Mouse (Mus musculus) thymus, adult 18-20 months (tissue): ENCODE data around the gene Ccdc93.

Source experiments
- DNase-seq, 2 experiments: peaks; one replicate each; pipeline ENCODE4 v3.0.0; 2022; ENCODE audit warnings: mixed read lengths in 2 of 2

The Ccdc93 gene

DNA sequence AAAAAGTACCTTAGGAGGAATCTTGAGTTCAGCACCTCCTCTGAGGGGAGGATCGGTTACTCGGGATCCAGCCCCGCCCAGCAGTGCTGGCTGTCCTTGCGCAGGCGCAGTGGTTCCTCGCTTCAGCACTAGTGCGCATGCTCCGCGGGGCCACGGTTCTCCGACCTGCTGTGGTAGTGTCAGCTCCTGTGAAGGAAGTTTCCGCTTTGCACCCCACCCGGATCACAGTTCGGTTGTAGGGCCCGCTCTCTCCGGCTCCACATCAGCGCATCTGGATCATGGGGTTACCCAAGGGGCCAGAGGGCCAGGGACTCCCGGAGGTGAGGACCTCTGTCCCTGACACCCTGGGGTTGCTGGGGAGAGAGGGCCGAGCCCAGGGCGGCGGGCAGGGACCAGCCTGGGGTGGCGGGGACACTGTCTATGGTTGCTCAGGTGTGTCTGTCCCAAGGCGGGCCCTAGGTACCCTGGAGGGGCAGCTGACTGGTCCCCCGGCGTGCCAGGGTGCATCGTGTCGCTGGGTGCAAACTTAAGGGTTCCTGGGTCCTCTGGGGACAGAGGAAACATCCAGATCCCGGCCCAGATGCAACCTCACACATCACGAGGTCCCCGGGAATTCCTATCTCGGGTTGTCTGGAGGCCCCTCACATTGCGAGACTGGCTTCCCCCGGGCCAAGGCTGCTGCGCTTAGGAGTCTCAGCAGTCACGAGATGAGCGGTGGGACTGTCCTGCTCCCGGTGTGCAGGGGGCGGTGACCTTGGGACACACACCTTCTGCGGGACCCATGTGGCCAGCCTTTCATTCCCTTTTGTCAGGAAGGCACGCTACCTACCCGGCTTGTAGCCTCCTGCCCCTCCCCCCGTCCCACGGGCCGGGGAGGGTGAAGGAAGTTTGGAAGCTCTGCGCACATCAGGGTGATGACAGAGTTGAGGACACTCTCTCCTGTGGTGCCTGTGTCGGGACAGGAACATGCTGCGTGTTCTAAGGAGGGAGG, at the start of gene Ccdc93:
Ccdc93 (plus strand) TSS at position 112 of the 991 bp plus-strand sequence.
- peak; percentile 98 to 99 for DNase-seq

DNA sequence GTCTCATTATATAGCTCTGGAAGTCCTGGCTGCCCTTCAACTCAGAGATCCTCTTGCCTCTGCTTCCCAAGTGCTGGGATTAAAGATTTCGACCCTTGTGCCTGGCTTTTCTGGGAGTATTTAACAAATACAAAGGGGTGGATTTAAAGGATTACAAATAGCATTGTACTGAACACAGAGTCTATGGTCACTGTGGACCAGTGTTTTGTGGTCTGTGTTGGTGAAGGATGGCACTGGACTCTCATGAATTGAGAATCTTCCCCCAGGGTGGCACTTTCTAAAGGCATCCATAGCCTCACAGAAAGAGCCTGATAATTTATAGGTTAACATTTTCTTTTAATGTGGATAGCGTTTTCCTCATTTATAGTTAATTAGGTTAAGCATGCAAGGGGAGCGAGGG, 49.3 kb upstream of the Ccdc93 start:
- DNase-seq, result no peak

DNA sequence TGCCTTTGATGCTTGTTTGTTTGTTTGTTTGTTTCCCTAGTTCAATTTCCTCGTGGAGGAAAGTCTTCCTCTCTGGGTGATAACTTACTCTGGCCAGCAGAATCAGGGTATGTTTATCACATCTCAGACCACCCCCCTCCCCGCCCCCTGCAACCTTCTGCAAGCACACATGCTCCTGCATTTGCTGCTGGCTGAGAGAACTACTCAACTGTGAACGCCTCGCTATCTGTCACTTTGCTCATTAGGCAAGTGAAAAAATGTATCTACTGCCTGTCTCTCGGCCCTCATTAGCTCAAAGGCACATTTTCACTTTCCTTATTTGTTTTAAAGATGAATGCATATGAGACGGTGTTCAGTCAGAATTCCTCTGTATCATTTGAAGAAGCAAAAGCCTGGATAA, 42.5 kb upstream of the Ccdc93 start:
- DNase-seq, result no peak

DNA sequence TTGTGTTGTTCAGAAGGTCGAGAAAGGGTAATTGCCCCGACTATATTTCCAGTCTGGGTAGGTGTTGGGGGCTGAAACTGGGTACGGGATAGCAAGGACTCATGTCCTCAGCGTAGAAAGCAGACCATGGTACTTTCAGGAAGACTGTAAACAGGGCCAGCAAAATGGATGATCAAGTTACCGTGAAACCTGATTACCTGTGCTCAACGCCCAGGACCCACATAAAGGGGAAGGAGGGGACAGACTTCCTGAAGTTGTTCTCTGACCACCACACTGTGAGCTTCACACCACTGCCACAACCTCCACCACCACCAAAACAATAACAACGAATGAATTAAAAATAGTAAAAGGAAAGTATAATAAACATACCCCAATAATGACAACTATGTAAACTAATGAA, 42.1 kb upstream of the Ccdc93 start:
- no peak for DNase-seq

DNA sequence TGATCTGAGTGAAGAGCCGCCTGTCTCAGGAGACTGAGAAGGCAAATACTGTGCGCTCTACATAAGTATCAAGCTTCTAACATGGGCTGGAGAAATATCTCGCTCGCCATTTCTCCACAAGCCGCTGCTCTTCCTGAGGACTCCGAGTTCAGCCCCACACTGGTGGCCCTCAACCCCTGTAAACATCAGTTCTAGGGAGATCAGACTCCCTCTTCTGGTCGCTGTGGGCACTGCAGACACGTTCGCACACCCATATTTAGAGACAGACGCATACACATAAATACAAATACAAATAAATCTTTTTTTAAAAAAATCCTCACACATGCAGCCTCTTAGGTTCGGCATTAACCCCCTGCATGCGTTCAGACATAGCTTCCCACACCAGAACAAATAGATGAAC, 41.3 kb upstream of the Ccdc93 start:
- DNase-seq, result no peak

DNA sequence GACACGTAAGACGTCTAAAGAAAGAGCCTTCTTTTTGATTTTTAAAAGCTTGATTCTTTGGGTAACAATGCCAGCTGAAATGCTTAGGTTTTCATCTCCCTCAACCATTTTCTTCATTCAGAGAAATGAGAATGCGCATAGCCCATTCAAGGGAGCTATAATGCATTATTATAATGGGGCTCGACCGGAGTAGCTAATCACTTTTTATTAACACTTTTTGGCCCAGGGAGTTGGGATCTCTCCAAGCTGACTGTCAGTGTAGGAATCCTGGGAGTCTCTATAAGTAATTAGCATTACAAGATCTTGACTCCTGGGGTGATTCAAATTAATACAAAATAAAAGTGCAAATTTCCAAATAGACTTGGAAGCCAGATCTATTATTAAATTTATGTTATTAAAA, 40.8 kb upstream of the Ccdc93 start:
- DNase-seq, result no peak

DNA sequence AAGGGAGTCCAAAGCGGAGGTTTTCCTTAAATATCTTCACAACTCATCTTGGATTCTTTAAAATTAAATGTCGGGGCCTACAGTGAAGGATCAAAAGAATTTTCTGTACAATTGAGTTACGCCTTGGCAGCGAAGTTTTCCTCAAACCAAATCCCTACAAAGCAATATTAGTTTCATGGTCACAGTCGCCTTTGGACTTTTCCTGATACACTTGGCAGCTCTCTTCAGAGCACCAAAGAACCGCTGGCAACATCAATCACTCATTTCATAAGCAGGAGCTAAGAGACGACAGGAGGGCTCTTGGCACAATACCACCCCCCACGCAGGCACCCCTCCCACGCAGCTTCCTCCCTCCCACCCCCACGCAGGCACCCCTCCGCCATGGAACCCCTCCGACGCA, 40.4 kb upstream of the Ccdc93 start:
- no peak for DNase-seq

DNA sequence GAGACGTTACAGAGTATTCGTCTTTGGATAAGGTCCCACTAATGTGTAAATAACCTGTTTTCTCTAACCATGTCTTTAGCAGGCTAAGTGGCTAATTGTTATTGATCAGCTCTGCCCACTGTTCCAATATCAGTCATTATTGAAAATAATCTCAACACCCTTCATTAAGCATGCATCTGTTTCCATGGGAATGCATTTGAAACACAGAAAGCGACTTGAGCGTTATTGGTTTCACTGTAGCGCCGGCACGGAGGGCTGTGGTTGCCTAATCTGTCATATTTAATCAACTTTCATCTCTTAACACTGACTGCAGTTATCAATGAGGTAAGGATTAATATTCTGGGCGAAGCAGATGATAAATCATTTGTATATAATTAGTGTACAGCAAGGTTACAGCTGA, 40.0 kb upstream of the Ccdc93 start:
- DNase-seq, result no peak

DNA sequence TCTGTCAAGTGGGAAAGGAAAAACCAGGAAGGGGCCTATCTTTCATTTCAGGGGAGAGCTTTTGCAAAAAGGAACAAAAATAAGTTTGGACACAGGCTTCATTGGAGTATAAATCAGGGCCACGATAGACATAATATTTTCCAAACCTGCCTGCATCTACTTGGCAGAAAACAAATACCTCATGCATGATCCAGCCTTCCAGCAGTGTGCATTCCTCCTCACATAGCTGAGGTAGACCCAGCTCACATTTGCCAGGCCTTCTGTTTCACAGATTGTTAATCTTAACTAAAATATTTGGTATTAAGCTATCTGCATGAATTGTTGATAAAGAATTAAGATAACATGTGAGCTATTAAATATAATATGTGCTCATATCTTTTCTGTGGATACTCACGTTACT, 37.7 kb upstream of the Ccdc93 start:
- no peak for DNase-seq

DNA sequence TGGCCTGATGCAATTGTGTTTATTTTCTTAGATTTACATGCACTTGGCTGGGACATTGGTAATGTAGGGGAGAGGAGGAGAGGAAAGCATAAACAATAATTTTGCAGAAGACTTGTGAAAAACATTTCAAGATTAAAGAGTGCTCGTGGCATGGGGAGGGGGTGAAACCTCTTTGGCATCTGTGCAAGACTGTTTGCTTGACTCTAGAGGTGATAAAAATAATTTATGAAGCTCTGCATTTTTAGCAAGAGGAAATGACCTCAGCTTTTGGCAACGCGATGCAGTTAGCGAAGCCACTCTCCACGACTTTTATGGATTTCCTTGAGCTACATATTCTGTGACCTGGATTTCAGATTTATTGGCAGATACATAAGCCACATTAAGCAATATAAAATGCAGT, 36.1 kb upstream of the Ccdc93 start:
- no peak for DNase-seq

DNA sequence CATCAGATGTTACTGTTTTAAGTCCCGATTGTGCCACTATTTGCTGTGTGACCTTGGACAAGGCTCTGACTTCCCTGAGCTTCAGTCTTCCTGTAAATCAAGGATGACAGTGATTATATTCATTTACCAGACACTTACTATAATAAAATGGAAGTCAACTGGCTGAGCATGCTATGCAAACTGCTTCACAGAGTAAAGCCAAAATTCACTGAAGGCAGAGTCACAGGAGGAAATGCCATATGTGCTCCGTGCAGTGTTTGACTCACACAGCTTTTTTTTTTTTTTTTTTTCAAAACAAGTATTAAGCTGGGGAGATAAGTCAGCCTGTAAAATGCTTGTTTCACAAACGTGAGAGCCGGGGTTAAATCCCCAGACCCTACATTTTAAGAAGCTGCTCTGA, 34.3 kb upstream of the Ccdc93 start:
- no peak for DNase-seq

DNA sequence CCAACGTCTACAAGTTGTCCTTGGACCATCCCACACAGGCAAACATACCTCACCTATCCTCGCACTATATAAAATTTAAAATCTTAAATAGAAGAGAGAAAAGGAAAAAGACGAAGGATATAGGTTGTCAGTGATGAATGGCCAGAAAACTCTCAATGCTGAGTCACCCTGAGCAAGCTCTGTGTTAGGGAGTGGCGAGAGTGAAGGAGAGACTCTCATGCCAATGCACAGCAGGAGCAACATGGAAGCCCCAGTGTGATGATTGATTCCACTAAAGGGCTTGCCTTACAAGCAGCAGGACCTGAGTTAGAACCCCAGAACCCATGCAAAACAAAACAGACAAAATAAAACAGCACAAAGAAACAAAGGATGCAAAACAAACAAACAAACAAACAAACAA, 32.6 kb upstream of the Ccdc93 start:
- DNase-seq, result no peak

DNA sequence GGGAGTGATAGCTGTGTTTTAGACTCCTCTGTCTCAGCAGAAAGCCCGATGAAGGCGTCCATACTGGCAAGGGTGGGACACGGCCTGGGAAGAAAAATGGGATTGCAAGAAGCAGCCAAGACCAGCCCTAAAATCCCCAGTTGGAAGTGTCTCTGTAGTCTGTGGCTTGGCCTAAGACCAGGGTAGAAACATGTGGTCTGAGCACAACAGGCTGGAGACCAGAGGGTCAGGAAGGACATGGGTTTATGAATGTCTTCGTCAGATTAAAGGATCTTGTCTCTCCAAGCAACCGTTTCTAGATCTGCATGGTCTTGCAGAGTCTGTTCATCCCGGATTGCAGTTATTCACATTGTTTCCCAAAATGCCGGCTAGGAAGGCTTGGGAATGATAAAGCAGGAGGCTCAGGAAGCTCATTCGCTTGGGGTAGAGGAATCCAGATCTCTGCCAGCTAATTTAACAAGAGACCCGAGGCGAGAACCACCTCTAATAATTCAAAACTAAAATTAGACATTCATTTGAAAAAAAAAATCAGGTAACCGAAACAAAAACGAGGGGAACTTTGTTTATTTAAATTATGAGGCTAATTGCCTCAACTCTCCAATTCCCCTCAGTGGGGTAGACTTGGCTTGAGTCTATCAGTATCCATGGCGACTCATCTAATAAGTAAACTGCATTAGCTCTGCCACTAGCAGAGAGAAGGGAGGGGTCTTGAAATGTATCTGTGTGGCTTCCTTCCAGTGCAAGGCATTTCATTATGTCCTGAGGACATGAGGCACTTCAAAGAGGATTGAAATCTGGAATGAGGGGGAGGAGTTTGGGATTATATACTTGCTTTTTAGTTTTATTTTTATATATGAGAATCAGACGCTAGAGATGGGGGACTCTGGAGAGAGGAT, 31.6 kb upstream of the Ccdc93 start:
- DNase-seq, result no peak

DNA sequence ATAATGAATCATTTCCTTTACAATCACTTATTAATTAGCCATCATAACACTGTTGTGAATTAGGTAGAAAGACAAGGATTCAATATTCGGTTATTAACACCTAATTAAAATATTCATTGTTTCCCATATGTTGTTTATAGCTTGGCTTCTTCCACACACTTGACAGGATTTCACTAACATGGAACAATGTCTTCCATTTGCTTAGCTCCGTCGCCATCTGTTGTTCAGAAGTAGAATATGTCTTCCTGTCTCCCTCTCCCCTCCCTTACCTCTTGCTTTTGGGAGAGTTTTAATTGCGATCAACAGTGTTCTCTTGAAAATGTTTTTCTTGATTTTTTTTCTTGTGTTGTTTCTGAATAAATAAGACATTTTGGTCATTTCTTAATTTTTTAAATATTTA, 30.6 kb upstream of the Ccdc93 start:
- no peak for DNase-seq

DNA sequence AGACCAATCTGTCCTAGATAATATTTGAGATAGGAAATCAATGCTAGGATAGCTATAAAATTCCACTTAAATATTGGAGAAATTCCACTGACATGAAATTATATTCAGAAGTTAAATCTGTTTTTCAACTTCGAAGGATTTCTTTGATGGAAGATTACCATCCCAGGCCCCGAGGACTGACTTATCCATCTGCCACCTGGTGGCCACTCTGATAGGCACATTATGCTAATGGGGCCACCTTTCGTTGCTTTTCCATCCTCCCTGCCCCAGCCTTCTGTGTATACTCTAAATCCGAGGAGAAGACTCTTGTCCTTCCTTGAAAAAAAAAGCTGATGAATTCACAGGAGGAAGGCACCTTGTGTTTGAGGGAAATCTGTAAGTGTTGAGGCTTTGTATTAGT, 11.8 kb upstream of the Ccdc93 start:
- no peak for DNase-seq

DNA sequence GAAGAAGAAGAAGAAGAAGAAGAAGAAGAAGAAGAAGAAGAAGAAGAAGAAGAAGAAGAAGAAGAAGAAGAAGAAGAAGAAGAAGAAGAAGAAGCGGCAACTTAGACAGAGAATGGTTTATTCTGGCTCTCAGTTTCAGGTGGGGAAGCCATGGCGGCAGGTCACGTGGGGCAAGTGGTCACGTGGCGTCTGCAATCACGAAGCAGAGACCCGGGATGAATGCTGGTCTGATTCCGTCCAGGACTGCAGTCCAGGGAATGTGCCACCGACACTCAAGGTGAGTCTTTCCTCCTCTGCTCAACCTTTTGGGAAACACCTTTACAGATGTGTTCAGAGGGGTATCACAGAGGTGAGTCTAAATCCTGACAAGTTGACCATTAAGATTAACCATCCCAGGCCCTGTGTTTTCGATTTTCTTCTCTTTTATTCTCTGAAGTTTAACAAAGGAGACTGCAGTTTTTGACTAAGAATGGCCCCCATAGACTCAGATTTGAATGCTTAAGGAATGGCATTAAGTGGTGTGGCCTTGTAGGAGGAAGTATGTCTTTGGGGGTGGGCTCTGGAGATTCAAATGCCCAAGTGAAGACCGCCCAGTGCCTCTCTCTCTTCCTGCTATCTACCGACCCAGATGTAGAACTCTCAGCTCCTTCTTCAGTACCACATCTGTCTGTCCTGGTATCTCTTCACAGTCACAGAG, 11.1 kb upstream of the Ccdc93 start:
- DNase-seq, result no peak

DNA sequence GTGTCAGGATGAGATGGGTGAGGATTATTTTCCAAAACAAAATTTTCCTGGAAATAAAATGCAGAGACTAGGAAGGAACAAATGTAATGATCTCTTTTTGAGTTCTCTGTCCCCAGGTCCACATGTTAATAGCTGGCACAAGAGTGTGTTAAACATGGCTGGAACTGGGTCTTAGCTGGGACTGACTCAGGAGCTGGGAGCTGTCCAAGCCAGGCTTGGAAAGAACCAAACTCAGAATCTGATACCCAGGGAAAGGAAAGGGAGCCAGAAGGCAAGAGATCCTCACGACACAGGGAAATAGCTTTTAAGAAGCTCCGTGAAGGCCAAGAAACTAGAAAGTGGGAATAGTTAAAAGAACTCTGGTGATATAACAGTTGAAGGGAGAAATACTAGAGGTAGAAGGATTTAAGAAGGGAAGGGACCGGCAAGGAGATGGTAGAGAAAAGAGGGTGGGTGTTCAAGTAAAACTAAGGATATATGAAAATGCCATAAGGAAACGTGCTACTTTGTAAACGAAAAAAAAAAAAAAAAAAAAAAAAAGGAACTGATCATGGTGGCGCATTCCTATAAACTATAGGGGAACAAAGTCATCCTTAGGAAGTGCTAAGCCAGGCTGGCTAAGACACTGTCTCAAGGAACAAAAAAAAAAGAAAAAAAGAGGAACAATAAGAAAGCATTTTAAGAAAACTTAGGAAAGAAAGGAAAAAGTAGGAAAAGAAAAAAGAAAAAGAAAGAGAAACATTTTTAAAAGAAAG, 489 bp upstream of the Ccdc93 start:
- DNase-seq, result no peak

DNA sequence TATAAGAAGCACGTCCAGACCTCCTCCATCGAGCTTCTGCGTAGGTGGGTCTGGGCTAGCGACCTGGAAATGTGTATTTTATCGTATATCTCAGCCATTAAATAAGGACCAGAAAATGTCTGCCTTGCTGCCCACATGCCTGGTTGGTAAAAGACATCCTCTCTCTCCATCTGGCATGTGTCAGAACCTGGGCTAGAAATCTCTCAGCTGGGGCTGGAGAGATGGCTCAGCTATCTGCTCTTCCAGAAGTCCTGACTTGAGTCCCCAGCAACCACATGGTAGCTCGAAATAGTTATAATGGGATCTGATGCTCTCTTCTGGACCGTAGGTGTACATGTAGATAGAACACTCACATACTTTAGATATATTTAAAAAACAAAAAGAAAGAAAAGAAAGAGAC, 5.1 kb downstream of the Ccdc93 start:
- no peak for DNase-seq

DNA sequence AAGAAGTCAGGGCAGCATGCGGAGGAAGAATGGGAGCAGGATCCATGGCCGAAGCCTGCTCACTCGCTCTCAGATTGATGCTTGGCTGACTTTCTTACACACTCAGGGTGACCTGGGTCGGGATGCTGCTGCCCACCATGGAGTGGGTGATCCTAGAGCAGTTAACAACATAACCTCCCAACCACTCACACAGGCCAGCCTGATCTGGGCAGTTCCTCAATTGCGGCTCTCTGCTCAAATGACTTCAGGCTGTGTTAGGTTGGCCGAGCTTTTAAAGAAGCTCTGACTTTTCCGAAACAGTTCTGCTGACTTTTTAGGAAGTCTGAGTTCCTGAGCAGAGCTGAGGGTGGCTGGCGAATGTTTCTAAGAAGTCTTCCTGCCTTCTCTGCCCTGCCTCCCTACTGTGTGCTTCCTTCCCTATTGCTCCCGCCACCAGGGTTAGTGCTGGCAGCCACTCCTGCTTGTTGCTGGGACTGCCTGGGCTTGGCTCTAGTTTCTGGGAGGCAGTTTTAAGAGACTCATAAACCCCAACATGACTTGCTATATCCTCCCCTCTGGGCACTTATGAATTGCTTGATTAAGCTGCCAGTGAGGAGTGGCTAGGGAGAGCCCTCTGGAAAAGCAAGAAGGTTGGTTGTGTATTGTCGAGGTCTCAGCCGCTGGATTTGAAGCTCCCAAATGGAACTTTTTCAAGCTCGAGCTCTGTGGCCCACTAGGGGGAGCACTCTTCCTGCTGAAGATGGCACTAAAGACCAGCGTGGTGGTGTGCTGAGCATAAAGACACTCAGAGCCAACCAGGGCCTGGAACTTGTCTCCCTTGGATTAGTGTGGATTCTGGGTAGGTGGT, 9.9 kb downstream of the Ccdc93 start:
- DNase-seq, result peak in 1 of 2 experiments; percentile 34

DNA sequence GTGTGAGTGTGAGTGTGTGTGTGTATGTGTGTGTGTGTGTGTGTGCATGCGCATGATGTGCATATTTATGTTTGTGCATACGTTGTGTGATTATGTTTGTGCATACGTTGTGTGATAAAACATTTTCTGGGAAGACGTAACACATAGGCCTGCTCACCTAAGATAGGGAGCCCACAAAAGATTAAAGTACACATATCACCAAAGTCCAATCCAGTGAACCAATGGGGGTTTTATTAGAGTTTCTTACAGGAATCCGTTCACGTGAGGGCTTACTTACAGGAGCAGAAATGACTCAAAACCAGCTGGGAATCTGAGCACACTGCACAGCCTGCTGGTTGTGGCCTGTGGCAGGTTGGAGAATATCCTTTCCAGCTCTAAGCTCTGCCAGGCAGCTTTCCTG, 13.3 kb downstream of the Ccdc93 start:
- no peak for DNase-seq

DNA sequence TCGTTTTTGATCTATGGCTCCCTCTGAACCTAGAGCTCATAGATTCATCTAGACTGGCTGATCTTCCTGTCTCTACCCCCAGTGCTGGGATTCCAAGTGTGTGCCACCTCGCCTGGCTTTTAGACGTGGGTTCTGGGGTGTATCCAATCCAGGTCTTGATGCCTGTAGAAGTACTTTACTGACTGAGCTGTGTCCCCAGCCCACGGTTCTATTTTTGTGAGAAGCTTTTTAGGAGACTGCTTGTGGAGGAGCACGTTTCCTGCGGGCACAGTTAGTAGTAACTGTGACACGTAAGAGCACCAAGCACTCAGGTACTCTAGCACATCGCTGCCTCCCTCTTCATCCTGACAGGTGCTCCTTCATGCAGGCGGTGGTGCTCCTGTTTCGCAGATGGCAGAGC, 16.4 kb downstream of the Ccdc93 start:
- no peak for DNase-seq
